Mouse (Mus musculus) embryonic facial prominence, embryonic 11.5 days (tissue): ENCODE measurements around the gene Zmiz2. TPM values are rescaled to one million over a fixed set of nuclear protein-coding genes. Genes with fewer than 3 reads are reported as not detected.
A peak's percentile ranks its signal among the peaks of the same experiment; 100 is the strongest.

ENCODE experiments used
- ATAC-seq: fragments of 200-750 bp; cut with Nextera tagmentation; replicated peaks from 2 replicates; pipeline ENCODE4 v1.8.0; 2017; ENCODE audit warnings: low read depth; ENCODE audit not compliant: insufficient number of reproducible peaks, low FRiP score, low TSS enrichment
- DNase-seq: peaks from one replicate; pipeline ENCODE4 v3.0.0-alpha.2; 2015; ENCODE audit warnings: low spot score
- H3K27ac ChIP-seq: fragments of 300-500 bp; sonication (generic); replicated peaks from 2 replicates; pipeline ENCODE4 v1.5.1; 2014; ENCODE audit warnings: mild to moderate bottlenecking, low read depth, low read length, control low read depth
- H3K27me3 ChIP-seq: fragments of 300-500 bp; sonication (generic); 2 replicates; pipeline ENCODE4 v1.6.1; 2014; ENCODE audit warnings: mild to moderate bottlenecking, low read length, moderate library complexity, mixed read lengths; ENCODE audit not compliant: control insufficient read depth, insufficient read depth
- H3K36me3 ChIP-seq: fragments of 300-500 bp; sonication (generic); replicated peaks from 2 replicates; pipeline ENCODE4 v1.6.1; 2014; ENCODE audit warnings: low read depth, mild to moderate bottlenecking, low read length, moderate library complexity, mixed read lengths; ENCODE audit not compliant: control insufficient read depth, insufficient read depth
- H3K4me1 ChIP-seq: fragments of 300-500 bp; sonication (generic); 2 replicates; pipeline ENCODE4 v1.6.1; 2014; ENCODE audit warnings: low read length, mixed read lengths; ENCODE audit not compliant: control insufficient read depth, insufficient read depth
- H3K4me2 ChIP-seq: fragments of 300-500 bp; sonication (generic); 2 replicates; pipeline ENCODE4 v1.6.1; 2014; ENCODE audit warnings: low read depth, mild to moderate bottlenecking, control low read depth, low read length, moderate library complexity
- H3K4me3 ChIP-seq: fragments of 300-500 bp; sonication (generic); 2 replicates; pipeline ENCODE4 v1.5.1; 2014; ENCODE audit warnings: low read depth, low read length, control low read depth
- H3K9ac ChIP-seq: fragments of 300-500 bp; sonication (generic); replicated peaks from 2 replicates; pipeline ENCODE4 v1.6.1; 2014; ENCODE audit warnings: mild to moderate bottlenecking, control low read depth, low read length
- H3K9me3 ChIP-seq: fragments of 300-500 bp; sonication (generic); replicated peaks from 2 replicates; pipeline ENCODE4 v1.6.1; 2016; ENCODE audit warnings: mild to moderate bottlenecking, low read length, inconsistent platforms, mixed read lengths; ENCODE audit not compliant: control insufficient read depth
- WGBS: fragments of 180-500 bp; shearing (Covaris S2); extraction: QIAGEN DNeasy Blood & Tissue Kit; methylation state at CpG from one replicate; pipeline ENCODE4 v1.1.7; 2014; 5-methylcytosine and 5-hydroxymethylcytosine counted together
- polyA plus RNA-seq: library from polyadenylated mRNA; unstranded; fragments of >200 nt; fragmentation: Nextera tagmentation; extraction: Ambion mirVana; gene quantifications from 2 replicates; pipeline ENCODE4 v1.2.1, GENCODE M21; 2014

Zmiz2 gene
- polyA plus RNA-seq, 1 experiment from 2014 or later, result 9.6 TPM

- no peak for ATAC-seq
- H3K27me3 ChIP-seq, result no peaks in the 10 kb centered on the region
- H3K4me1 ChIP-seq, result no peaks in the 10 kb centered on the region
- H3K9me3 ChIP-seq, result no peaks in the 10 kb centered on the region
- DNase-seq, result no peak
- 81% methylated on average over 8 of the region's 8 CpGs for WGBS
- H3K36me3 ChIP-seq, result no peaks in the 10 kb centered on the region; the same call in none of the 2 replicates
- peak overlapping the region; percentile 89; the same call in 1 of the 2 replicates for H3K4me3 ChIP-seq
- no peak overlapping the region for H3K27ac ChIP-seq
- peak overlapping the region; percentile 0; the same call in 1 of the 2 replicates for H3K9ac ChIP-seq
- H3K4me2 ChIP-seq, result peak overlapping the region; percentile 85
Observed at GRCm38 (mm10) chr11:6390376-6391053, 1.6 kb downstream of the Zmiz2 start.

GRCm38 (mm10) chr11:6391516-6392276 lies 2.8 kb downstream of the Zmiz2 start:
- Histone ChIP-seq H3K27me3 (no peaks in the 10 kb centered on the region), H3K4me1 (no peaks in the 10 kb centered on the region), H3K4me2 (no peak overlapping the region), H3K4me3 (no peak overlapping the region), H3K9me3 (no peaks in the 10 kb centered on the region), H3K27ac (no peak overlapping the region), H3K36me3 (no peaks in the 10 kb centered on the region; the same call in none of the 2 replicates), H3K9ac (no peak overlapping the region)
- 90% methylated on average over 8 of the region's 8 CpGs for WGBS
- no peak for DNase-seq
- ATAC-seq, result no peak

GRCm38 (mm10) chr11:6392857-6393256 lies 4.0 kb downstream of the Zmiz2 start:
- H3K27ac ChIP-seq, result no peak overlapping the region
- H3K9me3 ChIP-seq, result no peaks in the 10 kb centered on the region
- H3K27me3 ChIP-seq, result no peaks in the 10 kb centered on the region
- no peaks in the 10 kb centered on the region for H3K4me1 ChIP-seq
- ATAC-seq, result no peak
- no peak overlapping the region for H3K4me3 ChIP-seq
- no peak overlapping the region for H3K4me2 ChIP-seq
- no peak for DNase-seq
- 87% methylated on average over 6 of the region's 6 CpGs for WGBS
- H3K36me3 ChIP-seq, result peaks cover 4% of the 10 kb centered on the region
- no peak overlapping the region for H3K9ac ChIP-seq

- Histone ChIP-seq H3K27ac (no peak overlapping the region), H3K36me3 (peaks cover 7% of the 10 kb centered on the region), H3K9me3 (no peaks in the 10 kb centered on the region), H3K4me3 (no peak overlapping the region), H3K4me2 (no peak overlapping the region), H3K4me1 (no peaks in the 10 kb centered on the region), H3K27me3 (no peaks in the 10 kb centered on the region), H3K9ac (no peak overlapping the region)
- no peak for ATAC-seq
- DNase-seq, result no peak
- WGBS, result 58% methylated on average over 1 of the region's 1 CpGs
Observed at GRCm38 (mm10) chr11:6393866-6394265, 5.0 kb downstream of the Zmiz2 start.

GRCm38 (mm10) chr11:6395565-6395964 lies 6.7 kb downstream of the Zmiz2 start:
- Histone ChIP-seq H3K27ac (no peak overlapping the region), H3K36me3 (peaks cover 13% of the 10 kb centered on the region), H3K9ac (no peak overlapping the region), H3K4me3 (no peak overlapping the region), H3K9me3 (no peaks in the 10 kb centered on the region), H3K4me2 (no peak overlapping the region), H3K27me3 (no peaks in the 10 kb centered on the region), H3K4me1 (no peaks in the 10 kb centered on the region)
- 80% methylated on average over 5 of the region's 5 CpGs for WGBS
- no peak for DNase-seq
- no peak for ATAC-seq

GRCm38 (mm10) chr11:6398141-6398540 lies 9.3 kb downstream of the Zmiz2 start:
- peaks cover 21% of the 10 kb centered on the region for H3K36me3 ChIP-seq
- no peaks in the 10 kb centered on the region for H3K4me1 ChIP-seq
- DNase-seq (no peak), ATAC-seq (no peak)
- H3K27ac ChIP-seq, result no peak overlapping the region
- H3K27me3 ChIP-seq, result no peaks in the 10 kb centered on the region
- no peak overlapping the region for H3K9ac ChIP-seq
- H3K4me3 ChIP-seq, result no peak overlapping the region
- H3K4me2 ChIP-seq, result no peak overlapping the region
- no peaks in the 10 kb centered on the region for H3K9me3 ChIP-seq
- WGBS, result 97% methylated on average over 10 of the region's 10 CpGs

DNA sequence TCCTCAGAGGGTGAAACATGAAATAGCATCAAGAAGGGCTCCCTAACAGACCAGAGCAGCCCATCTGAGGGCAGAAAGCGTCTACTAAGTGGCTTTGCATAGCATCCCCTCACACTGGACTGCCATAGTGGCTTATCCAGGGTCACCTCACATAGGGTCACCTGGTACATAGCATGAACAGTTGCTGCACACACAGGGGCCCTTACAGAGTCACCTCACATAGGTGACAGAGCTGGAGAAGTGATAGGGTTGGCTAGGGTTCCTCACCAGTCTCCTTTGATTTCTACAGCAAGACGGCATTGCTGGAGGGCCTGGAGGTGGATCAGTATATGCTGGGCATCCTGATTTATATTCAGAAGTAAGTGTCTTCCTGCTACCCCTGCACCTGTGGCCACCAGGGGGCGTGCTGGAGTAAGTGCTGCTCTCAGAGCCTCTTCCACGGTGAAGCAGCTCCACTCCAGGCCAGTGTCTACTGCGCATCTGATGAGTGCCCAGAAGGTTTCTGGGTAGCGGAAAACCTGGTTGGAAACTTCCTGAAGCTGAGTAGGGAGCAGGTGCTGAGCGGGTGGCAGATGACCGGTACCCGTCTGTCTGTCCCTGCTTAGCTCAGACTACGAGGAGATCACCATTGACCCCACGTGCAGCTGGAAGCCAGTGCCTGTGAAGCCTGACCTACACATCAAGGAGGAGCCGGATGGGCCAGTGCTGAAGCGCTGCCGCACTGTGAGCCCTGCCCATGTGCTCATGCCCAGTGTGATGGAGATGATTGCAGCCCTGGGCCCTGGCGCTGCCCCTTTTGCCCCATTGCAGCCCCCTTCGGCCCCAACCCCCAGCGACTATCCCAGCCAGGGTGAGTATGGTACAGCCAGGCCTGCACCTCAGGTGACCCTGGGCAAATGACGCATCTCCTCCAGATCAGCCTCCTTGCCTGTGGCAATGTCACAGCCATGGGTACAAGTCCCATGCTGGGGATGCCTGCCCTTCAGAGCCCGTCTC lies 13.9 kb downstream of the Zmiz2 start:
- no peaks in the 10 kb centered on the region for H3K27me3 ChIP-seq
- peaks cover 8% of the 10 kb centered on the region; the same call in 1 of the 2 replicates for H3K4me1 ChIP-seq
- 89% methylated on average over 19 of the region's 19 CpGs for WGBS
- no peak overlapping the region for H3K9ac ChIP-seq
- H3K4me3 ChIP-seq, result no peak overlapping the region
- no peak overlapping the region for H3K27ac ChIP-seq
- ATAC-seq (no peak), DNase-seq (peak; percentile 53)
- no peak overlapping the region for H3K4me2 ChIP-seq
- H3K36me3 ChIP-seq, result peaks cover 37% of the 10 kb centered on the region
- H3K9me3 ChIP-seq, result no peaks in the 10 kb centered on the region
